Mouse (Mus musculus): ENCODE results near the gene Hist2h2ac.
A peak's percentile ranks its signal among the peaks of the same experiment; 100 is the strongest.
"Not testable (repeated sequence)": the region's sequence is repeated elsewhere in the genome, so short reads cannot be mapped to it uniquely, and the experiment has no call there.

Hist2h2ac gene

DNA sequence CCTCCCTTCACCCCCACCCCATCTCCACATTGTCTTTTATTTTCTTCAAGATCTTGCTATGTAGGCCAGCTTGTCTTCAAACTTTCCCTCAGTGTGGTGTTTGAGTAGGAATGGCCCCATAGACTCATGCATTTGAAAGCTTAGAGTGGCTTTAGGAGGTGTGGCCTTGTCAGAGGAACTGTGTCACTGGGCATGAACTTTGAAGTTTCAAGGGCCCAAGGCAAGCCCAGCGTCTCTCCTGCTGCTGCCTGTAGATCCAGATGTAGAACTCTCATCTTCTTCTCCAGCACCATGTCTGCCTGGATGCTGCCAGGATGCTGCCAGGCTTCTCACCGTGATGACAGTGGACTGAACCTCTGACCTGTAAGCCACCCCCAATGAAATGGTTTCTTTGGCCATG lies 8.1 kb upstream of the Hist2h2ac start:
- no peak for DNase-seq (ENCODE audit: low read depth)

DNA sequence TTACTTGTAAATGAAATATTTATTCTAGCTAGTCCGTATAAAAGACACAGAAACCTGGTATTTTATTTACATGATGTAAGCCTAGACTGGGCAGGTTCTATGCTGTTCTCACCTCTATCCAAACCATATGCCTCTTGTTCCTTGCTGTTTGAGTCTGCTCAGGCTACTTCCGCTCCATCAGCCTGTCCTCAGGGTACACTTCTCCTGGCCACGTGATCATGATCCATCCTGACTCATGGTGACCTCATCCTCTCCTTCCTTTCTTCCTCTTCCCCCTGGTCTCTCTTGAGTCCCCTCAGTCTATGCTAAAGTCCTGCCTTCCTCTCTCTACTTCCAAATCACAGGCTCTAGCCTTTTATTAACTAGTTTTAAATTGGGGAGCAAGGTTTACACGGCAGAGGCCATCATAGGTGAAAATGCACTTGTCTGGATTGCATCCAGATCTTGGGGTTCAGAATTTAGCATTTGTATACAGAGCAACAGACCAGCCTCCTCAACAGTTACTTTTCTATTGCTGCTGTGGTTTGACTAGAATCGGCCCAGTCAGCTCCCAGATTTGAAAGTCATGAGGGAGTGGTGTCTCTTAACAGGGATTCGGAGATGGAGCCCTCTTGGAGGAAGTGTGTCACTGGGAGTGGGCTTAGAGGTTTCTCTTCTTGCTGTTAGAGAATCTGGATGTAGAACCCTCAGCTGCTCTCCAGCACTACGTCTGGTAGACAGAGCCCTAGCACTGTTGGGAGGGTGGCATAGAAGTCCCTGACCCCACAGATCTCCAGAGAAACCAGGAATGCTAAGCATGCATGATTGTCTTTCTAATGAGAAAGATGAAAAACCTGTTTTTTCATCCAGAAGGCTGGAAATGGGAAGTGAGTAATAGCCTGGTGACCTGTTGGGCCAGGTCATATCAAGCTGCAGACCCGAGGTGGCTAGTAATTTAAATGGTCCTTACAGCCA lies 6.3 kb upstream of the Hist2h2ac start:
- peak; percentile 84 for DNase-seq (ENCODE audit: low read depth)

DNA sequence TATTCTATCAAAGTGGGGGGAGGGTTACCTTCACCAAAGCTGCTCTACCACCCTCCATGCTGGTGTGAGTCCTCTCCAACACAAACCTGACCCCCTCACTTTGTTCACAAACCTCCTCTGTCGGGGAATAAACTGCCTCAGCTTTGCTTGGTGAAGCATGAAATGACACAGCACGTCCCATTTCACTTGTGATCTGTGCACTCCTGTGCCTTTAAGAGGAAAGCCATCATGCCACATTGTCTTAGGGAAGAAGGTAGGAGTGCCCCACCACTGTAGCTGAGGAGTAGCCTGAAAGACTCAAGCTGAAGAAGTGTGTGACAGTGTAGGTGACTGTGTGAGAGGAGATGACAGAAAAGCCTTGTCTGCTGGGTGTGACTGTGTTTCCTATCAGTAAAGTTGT lies 4.7 kb upstream of the Hist2h2ac start:
- no peak for DNase-seq (ENCODE audit: low read depth)

DNA sequence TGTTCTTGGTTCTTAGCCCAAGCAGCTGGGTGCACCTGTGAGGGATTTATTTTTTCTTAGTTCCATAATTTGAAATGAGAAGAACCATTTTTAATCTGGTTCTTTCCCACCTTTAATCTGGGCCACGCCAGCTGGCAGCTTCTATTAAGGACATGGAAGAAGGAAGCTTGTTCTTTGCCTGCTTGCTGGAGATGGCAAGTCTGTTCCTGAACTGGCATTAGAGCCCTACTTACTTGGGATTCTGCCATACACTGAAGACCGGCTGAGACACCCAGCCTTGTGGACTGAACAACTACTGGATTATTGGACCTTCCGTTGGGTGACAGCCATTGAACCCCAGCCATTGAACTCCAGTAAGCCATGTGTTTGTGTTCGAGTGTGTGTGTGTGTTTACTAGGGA lies 2.1 kb upstream of the Hist2h2ac start:
- no peak for DNase-seq (ENCODE audit: low read depth)

DNA sequence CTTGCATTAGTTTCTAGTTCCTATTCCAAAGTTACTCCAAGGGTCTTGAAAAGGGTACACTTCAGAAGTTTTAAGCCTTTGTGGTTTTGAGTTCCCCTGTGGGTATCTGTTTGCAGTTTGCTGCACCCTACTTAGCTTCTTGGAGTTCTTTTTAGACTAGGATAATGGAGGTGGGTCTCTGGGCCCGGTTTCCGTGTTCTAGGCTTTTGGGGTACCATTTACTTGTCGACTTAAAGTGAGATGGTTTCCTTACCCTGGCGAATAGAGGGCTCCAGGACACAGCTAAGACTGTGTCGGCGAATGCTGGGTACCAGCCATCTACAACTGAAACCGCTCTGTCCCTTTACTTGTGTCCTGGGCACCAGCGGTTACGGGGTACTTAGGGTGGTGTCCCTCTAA lies 959 bp upstream of the Hist2h2ac start:
- DNase-seq (ENCODE audit: low read depth): no peak

DNA sequence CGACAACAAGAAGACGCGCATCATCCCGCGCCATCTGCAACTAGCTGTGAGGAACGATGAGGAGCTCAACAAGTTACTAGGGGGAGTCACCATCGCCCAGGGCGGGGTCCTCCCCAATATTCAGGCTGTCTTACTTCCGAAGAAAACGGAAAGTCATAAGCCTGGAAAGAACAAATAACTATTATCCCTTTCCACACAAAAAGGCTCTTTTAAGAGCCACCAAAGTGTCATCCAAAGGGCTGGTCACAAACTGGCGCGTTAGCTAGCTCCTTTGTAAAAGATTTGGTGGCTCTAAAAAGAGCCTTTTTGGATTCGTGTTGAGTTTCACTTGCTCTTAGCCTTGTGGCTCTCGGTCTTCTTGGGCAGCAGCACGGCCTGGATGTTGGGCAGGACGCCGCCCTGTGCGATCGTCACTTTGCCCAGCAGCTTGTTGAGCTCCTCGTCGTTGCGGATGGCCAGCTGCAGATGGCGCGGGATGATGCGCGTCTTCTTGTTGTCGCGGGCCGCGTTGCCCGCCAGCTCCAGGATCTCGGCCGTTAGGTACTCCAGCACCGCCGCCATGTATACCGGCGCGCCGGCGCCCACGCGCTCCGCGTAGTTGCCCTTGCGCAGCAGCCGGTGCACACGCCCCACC lies 432 bp downstream of the Hist2h2ac start:
- peak; percentile 52 for DNase-seq (ENCODE audit: low read depth)

DNA sequence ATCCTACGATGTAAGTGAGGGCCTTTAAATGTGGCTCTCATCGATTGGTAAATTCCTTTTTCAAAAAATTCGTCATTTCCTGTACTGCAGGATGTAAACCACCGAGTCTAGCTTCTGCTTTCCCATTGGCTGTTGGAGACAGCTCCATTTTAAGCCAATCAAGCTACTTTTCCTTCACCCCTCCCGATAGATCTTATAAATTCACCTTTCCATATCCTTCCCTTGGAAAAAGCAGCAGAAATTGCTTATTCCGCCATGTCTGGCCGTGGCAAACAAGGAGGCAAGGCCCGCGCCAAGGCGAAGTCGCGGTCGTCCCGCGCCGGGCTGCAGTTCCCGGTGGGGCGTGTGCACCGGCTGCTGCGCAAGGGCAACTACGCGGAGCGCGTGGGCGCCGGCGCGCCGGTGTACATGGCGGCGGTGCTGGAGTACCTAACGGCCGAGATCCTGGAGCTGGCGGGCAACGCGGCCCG lies 984 bp downstream of the Hist2h2ac start, which contains the start of the genes Bola1 and Hist2h2ab:
Gene Bola1, minus strand, starts transcription at position 49 of the 470 bp plus-strand sequence.
Gene Hist2h2ab, plus strand, starts transcription at position 205 of the 470 bp plus-strand sequence.
- DNase-seq (ENCODE audit: low read depth): peak; percentile 86

DNA sequence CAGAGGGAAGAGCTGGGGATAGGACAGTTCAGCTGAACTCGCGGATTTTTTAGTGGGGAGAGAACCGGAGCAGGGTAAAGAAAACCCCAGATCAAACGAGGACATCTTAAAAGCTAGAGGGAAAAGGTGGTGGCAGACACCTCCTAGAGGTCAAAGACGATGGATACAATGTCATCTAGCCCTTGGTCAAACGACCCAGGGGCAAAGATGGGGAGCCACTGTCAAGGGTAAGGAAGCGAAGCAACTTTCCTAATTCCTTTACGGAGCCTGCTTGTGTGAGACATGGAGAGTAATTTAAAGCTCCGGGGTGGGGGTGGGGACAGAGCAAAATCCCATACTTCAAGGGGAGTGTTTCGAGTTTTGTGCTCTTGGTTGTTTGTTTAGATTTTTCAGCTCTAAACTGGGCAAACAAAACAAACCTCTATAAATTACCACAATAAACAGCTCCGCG lies 1.5 kb downstream of the Hist2h2ac start:
- no peak for DNase-seq (ENCODE audit: low read depth)

DNA sequence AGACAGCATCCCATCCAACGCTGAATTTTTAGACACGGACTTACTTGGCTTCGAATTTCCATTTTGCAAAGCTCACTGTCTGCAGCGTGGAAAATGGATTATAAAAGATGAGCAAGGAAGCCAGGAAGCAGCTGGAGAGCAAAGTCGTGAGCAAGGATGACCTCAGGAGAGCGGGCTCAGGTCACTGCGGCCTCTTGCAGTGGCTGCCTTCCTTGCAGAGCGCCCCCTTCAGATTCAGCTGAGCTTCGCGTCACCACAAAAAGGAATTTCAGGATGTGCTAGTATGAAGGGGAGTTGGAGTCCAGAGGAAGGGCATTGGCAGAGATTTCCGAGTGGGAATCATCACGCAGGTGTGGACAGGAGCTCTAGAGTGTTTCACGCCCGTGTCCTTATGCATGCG lies 11.4 kb downstream of the Hist2h2ac start:
- DNase-seq (ENCODE audit: low read depth): peak; percentile 22

DNA sequence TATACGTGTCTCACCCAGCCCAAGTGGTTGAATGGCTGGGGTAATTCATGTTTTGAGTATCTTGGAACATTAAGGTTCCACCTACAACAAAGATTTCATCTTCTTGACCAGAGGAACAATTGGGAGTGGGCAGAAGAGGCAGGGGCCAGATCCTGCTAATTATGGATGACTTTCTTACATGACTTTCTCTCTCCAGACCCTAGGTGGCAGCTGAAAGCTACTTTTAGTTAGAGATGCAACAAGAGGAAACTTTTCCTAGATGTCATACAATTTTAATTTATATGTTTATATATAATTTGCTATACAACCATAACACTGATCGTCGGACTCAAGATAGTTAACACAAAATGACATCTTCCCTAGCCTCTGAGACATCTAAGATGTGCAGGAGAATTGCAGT lies 12.9 kb downstream of the Hist2h2ac start:
- DNase-seq (ENCODE audit: low read depth): peak; percentile 63

DNA sequence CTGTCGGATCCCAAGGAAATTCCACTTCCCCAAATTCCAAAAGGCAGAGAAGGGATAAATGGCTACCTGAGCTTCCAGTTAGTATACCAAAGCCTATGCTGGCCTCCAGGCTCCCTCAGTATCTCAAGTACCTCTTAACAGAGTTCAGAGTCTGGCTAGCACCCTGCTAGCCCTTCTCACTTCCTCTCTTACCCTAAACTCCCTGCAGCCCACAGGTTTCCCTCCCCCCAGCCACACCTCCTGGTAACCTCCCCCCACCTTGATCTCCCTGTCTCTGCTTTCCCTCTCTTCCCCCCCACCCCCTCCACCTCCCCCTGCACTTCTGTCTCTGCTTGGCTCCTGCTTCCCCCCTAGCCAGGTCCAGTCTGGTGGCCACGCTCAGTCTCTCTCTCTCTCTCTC lies 20.9 kb downstream of the Hist2h2ac start:
- no peak for DNase-seq (ENCODE audit: low read depth)

DNA sequence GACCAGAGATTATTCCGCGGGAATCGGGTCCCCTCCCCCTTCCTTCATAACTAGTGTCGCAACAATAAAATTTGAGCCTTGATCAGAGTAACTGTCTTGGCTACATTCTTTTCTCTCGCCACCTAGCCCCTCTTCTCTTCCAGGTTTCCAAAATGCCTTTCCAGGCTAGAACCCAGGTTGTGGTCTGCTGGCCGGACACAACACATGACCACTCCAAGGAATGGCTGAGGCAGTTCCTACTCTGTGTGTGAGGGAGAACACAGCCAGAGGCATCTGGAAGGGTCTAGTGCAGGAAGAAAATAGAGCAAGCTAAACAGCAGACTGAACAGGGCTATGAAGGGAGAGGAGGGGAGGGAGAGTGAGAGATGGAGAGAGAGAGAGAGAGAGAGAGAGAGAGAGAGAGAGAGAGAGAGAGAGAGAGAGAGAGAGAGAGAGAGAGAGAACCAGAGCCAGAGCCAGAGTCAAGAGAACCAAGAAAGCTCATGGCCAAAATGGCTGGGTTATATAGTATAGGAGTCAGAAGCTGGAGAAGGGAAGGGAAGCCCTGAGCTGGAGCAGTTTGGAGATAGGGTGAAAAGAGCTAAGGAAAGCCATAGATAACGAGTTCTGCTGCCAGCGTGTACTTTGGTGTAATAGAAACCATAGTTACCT lies 22.0 kb downstream of the Hist2h2ac start:
- not testable (repeated sequence) for DNase-seq (ENCODE audit: low read depth)

DNA sequence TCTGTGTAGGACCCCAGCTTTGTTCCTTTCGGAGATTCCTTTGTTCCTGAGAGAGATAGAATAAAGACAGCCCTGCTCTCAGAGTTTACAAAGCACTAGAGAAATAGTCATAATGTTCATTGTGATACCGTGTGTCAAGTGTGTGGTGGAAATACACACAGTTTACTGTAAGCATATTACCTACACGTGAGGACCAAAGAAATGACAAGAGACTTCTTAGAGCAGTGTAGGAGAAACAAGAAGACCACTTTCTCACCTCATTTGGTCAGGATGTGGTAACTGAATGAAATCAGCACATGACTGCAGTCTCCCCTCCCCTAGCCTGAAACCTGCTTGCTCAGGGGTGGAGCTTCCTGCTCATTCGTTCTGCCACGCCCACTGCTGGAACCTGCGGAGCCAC lies 22.5 kb downstream of the Hist2h2ac start:
- peak; percentile 38 for DNase-seq (ENCODE audit: low read depth)

DNA sequence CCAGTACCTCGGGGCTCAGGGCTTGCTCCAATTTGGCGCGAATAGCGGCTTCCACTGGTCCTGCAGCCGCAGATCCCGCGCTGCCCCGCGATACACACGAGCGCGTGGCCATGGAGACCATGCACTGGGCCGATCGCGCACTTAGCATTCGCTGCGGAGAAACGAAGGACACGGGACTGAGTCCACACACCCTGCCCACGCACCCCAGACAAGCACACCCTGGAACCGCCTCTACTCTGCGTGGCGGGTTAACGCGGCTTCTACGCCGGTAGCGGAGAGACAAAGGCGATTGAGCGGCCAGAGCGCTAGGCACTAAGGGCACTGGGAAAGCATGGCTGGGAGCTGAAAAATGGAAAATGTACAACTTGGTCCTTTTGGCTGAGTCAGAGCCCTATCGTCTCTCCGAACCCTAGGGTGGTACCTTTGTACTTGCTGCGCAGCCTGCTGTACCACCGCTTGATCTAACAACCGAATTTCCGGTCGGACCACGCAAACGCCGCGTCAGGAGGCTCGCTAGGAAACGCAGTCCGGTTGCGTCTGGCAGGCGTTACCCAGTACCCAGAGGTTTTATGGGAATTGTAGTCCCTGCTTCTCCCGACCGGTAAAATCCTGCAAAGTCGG lies 23.4 kb downstream of the Hist2h2ac start:
- peak; percentile 93 for DNase-seq (ENCODE audit: low read depth)

DNA sequence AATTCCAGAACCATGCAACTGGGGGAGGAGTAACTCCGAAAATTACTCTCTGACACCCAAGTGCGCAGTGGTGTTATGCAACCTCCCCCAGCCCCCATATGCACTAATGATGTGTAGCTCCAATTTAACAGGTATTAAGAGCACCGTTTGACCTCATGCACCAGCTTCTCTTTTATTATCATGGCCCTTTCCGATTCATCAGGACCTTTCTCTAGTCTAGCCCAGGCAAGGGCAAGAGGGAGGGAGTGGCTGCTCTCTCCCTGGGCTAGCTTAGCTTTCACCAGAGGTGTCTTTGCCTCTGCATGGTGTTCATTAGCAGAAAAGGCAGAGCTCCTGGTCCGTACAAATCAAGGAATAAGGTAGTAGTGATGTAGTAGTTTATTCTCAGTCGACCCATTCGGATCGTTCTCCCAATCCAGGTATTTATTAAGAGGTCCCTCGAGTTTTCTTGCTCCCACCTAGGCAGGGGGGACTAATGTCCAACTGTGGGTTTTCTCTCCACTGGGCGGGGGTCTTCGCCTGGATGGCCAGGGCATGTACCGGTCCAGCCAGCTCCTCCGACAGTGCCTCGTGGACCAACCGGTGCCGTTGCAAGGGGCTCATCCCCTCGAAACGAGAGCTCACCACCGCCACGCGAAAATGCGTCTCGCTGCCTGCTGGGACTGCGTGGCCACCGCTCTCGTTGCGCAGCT lies 24.1 kb downstream of the Hist2h2ac start:
- DNase-seq (ENCODE audit: low read depth): no peak

DNA sequence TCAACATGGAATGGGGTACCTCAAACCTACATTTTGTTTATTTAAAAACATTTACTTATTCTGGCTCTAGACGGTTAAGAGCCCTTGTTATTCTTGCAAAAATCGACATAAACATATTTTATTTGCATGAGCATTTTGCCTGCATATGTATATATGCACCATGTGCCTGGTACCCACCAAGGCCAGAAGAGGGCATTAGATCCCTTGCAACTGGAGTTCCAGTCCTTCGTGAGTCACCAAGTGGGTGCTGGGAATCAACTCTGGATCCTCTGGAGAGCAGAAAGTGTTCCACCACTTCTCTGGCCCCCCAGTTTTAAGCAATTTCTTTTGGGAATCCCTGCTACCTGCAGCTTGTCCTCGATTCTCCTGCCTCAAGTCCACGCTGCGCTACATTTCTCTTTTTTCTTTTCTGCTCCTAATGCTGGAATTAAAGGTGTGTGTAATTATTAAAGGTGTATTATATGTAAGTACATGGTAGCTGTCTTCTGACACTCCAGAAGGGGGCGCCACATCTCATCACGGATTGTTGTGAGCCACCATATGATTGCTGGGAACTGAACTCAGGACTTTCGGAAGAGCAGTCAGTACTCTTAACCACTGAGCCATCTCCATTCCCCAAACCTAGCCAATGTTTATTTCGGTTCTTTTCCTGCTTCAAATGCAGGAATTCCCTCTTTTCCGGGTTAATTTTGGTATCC lies 24.9 kb downstream of the Hist2h2ac start:
- no peak for DNase-seq (ENCODE audit: low read depth)

DNA sequence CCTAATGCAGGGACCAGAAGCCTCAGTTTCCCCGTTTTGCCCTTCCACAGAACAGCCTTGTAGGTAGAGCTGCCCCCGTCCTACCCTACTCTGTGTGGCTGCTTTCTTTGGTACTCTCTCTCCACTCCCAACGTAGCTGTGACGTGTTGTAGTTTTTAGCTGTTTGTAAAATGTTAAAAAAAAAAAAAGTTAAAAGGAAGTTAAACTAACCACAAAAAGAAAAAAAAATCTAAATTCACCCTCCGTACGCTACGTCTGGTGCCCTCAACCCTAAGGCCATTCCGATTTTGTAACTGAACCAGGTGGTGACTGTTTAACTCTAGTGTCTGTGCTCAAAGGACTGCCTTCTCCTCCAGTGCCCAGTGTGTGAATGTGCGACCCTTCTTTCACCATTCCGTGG lies 25.7 kb downstream of the Hist2h2ac start:
- DNase-seq (ENCODE audit: low read depth): no peak

DNA sequence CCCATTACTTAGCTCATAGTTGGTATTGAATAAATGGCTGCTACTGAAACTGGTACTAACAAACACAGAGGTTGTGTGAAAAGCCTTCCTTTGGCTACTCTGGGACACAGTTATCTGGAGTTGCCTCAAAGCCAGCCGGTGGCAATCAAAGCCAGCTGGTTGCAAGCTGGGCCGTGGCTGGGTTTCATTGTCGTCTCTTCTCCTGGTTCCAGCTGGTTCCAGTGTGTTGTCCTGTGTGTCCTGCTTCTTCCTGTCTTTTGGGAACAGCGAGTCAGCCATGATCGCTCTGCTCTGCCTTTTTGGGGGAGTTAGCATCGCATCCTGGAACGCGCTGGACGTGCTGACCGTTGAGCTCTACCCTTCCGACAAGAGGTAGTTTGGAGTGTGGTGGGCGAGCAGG lies 27.7 kb downstream of the Hist2h2ac start:
- DNase-seq (ENCODE audit: low read depth): no peak

DNA sequence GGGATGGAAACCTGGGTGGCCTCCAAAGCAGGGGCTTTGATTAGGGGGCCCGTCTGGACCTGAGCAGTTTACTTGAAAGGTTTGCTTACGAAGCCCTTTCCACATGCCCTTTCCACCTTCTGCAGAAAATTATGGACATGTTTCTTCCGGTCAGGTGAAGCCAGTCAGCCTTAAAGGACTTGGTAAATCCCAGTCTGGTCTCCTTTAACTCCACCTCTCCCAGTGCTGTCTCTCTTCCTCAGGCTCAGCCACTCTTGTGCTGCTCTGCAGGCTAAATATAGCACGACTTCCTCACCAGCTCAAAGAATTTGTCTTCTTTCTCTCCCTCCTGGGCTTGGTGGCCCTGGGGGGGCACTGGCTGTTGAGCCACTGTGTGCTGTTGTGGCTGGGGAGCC lies 38.3 kb downstream of the Hist2h2ac start:
- no peak for DNase-seq (ENCODE audit: low read depth)

DNA sequence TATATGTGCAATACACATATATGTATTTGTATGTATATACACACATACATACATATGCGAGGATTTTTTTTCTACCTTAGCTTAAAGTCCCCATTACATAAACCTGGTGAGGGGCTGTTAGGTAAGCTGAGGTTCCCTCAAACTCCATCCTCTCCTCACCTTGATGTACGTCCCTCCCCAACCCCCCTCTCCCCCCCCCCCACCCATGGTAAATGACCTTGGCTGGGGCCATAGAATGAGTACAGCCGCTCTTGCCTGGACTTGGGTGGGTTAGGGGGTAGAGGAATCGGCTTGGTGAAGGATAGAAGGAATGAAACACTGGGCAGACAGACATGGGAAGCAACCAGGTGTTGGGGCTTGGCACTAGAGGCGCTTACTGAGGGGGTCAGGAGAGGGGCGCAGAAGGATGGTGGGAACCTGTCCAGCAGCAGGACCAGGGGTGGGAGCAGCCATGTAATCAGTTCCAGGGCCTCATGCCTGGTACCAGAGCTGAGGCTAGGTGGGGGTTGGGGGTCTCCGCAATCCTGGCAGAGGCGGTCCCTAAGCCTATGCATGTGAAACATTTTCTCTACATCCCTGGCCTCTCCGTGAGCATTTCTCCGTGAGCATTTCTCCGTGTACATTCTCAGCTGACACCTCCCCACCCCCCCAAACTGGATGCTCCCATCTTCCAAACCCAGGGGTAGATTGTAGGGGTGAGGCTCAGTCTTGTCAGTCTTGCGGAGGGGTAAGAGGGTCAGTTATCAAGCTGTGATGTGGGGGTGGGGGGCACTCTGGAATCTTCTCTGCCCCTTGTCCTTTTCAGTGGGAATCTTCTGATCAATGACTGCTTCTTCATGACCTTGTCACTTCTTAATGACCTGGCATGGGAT lies 38.9 kb downstream of the Hist2h2ac start:
- DNase-seq (ENCODE audit: low read depth): no peak
